Comparison of ENCODE assay signal across 15 mouse cellular contexts in genomic region chr9:63052181-63052580, GRCm38 (mm10).
A peak's percentile ranks its signal among the peaks of the same experiment; 100 is the strongest.
DNase-seq lines count a peak whose midpoint lies in the region; ATAC-seq and TF ChIP-seq lines count a peak whose summit lies in the region.
"Had no signal": no experiment of that assay in that cellular context is flagged by ENCODE, and none has a peak within 500 bp of the region (broad histone marks: within the 10 kb centered on the region; RNA-seq: fewer than 3 reads in every experiment).

No protein-coding gene starts in this region.

- peak overlapping the region; percentile 23; the same call in 1 of the 2 replicates for H3K27ac ChIP-seq in limb, embryonic 12.5 days
- H3K27ac ChIP-seq in limb, embryonic 10.5 days = no peak overlapping the region
- H3K27ac ChIP-seq in forebrain, embryonic 15.5 days (replicated peaks) = no peak overlapping the region
- H3K27ac ChIP-seq: kidney, postnatal 0 days had no signal

- in situ Hi-C loops in Patski (cut with MboI; ENCODE audit: low pct_unique_long_range_greater_than_20kb) = no loop called here

- POLR2A ChIA-PET in Patski (lab: Charles Lee) = no interaction called here

- no peak for DNase-seq in limb, embryonic 10.5 days (ENCODE audit: low spot score)
- no peak for DNase-seq in Patski (ENCODE audit: low read depth, low spot score)
- peak; percentile 21 for DNase-seq in naive thymus-derived CD4-positive, alpha-beta T cell, adult 2 months (ENCODE audit: low read depth)
- DNase-seq in kidney, postnatal 10 days = no peak
- DNase-seq: adrenal gland, adult 8-10 months; cerebellum, adult 9-11 months; gastrocnemius, postnatal 10 days; heart, postnatal 10 days; lung, adult 18-20 months had no signal

- no peak for ATAC-seq in limb, embryonic 12.5 days (ENCODE audit: insufficient number of reproducible peaks, insufficient read depth, low FRiP score, low TSS enrichment, low read depth)
- no peak for ATAC-seq in Patski
- no peak for ATAC-seq in forebrain, embryonic 15.5 days (replicated peaks)
- ATAC-seq: forebrain, embryonic 16.5 days; hindbrain, embryonic 16.5 days had no signal

- H3K36me3 ChIP-seq in limb, embryonic 12.5 days = no peaks in the 10 kb centered on the region
- no peaks in the 10 kb centered on the region for H3K36me3 ChIP-seq in limb, embryonic 10.5 days
- H3K36me3 ChIP-seq in E14TG2a.4 (ENCODE audit: insufficient read depth, low read length) = no peaks in the 10 kb centered on the region
- no peaks in the 10 kb centered on the region for H3K36me3 ChIP-seq in forebrain, embryonic 15.5 days

- no peak overlapping the region for H3K4me3 ChIP-seq in limb, embryonic 12.5 days (replicated peaks)
- H3K4me3 ChIP-seq in limb, embryonic 10.5 days = no peak overlapping the region
- no peak overlapping the region for H3K4me3 ChIP-seq in E14TG2a.4 (replicated peaks; ENCODE audit: low read length)
- no peak overlapping the region for H3K4me3 ChIP-seq in forebrain, embryonic 15.5 days

- CTCF ChIA-PET in Patski (lab: Charles Lee) = no interaction called here

- no peaks in the 10 kb centered on the region for H3K9me3 ChIP-seq in limb, embryonic 12.5 days
- H3K9me3 ChIP-seq in limb, embryonic 10.5 days (replicated peaks) = no peaks in the 10 kb centered on the region
- H3K9me3 ChIP-seq in E14TG2a.4 (ENCODE audit: low read length) = no peaks in the 10 kb centered on the region
- no peaks in the 10 kb centered on the region for H3K9me3 ChIP-seq in forebrain, embryonic 15.5 days

- H3K4me2 ChIP-seq in limb, embryonic 12.5 days = no peak overlapping the region
- H3K4me2 ChIP-seq in forebrain, embryonic 15.5 days (replicated peaks) = no peak overlapping the region

- H3K4me1 ChIP-seq in limb, embryonic 12.5 days (replicated peaks) = no peaks in the 10 kb centered on the region
- no peaks in the 10 kb centered on the region for H3K4me1 ChIP-seq in limb, embryonic 10.5 days
- peaks cover 12% of the 10 kb centered on the region for H3K4me1 ChIP-seq in E14TG2a.4 (replicated peaks; ENCODE audit: low read depth, low read length)
- H3K4me1 ChIP-seq in forebrain, embryonic 15.5 days = no peaks in the 10 kb centered on the region

- WGBS in limb, embryonic 12.5 days = 63% methylated on average over 4 of the region's 4 CpGs
- 47% methylated on average over 4 of the region's 4 CpGs for WGBS in limb, embryonic 10.5 days
- WGBS in forebrain, embryonic 15.5 days = 67% methylated on average over 4 of the region's 4 CpGs

- H3K9ac ChIP-seq in limb, embryonic 12.5 days (replicated peaks) = no peak overlapping the region
- no peak overlapping the region for H3K9ac ChIP-seq in forebrain, embryonic 15.5 days (replicated peaks)

- no peaks in the 10 kb centered on the region for H3K27me3 ChIP-seq in limb, embryonic 12.5 days
- H3K27me3 ChIP-seq in limb, embryonic 10.5 days (ENCODE audit: low read depth, poor library complexity, severe bottlenecking) = no peaks in the 10 kb centered on the region
- H3K27me3 ChIP-seq in E14TG2a.4 (ENCODE audit: insufficient read depth, low read length) (no peaks in the 10 kb centered on the region), Patski (no peaks in the 10 kb centered on the region)
- no peaks in the 10 kb centered on the region for H3K27me3 ChIP-seq in forebrain, embryonic 15.5 days

- TF ChIP-seq CTCF in E14TG2a.4 (conservative IDR thresholded peaks at IDR 0.05; ENCODE audit: low read length) (peak; percentile 24; the same call in 1 of the 2 replicates), Patski (IDR thresholded peaks at IDR 0.05) (peak; percentile 27)
